Comparison of ENCODE assay signal across 18 mouse cellular contexts in genomic region chrX:164101483-164101882, GRCm38 (mm10). TPM values are rescaled to one million over a fixed set of nuclear protein-coding genes. Genes with fewer than 3 reads are reported as not detected.
DNase-seq lines count a peak whose midpoint lies in the region; ATAC-seq and TF ChIP-seq lines count a peak whose summit lies in the region.
"Had no signal": no experiment of that assay in that cellular context is flagged by ENCODE, and none has a peak within 500 bp of the region (broad histone marks: within the 10 kb centered on the region; RNA-seq: fewer than 3 reads in every experiment).

No protein-coding gene starts in this region.

- H3K27me3 ChIP-seq in hindbrain, postnatal 0 days (ENCODE audit: insufficient read depth, low read length): no peaks in the 10 kb centered on the region
- peaks cover 37% of the 10 kb centered on the region for H3K27me3 ChIP-seq in hindbrain, embryonic 10.5 days (ENCODE audit: insufficient read depth, poor library complexity, severe bottlenecking)
- no peaks in the 10 kb centered on the region for H3K27me3 ChIP-seq in liver, postnatal 0 days (ENCODE audit: insufficient read depth, low read length)
- H3K27me3 ChIP-seq in G1E (ENCODE audit: insufficient read depth, low read length): no peaks in the 10 kb centered on the region
- H3K27me3 ChIP-seq in intestine, postnatal 0 days (replicated peaks; ENCODE audit: control insufficient read depth, insufficient read depth, low read length): no peaks in the 10 kb centered on the region
- H3K27me3 ChIP-seq: Patski had no signal

- H3K27ac ChIP-seq in hindbrain, postnatal 0 days: no peak overlapping the region
- no peak overlapping the region for H3K27ac ChIP-seq in hindbrain, embryonic 10.5 days
- H3K27ac ChIP-seq in liver, postnatal 0 days (ENCODE audit: low read depth): no peak overlapping the region
- no peak overlapping the region for H3K27ac ChIP-seq in intestine, postnatal 0 days (ENCODE audit: low read depth, low read length)

- H3K4me3 ChIP-seq in hindbrain, postnatal 0 days (ENCODE audit: low read length): no peak overlapping the region
- no peak overlapping the region for H3K4me3 ChIP-seq in hindbrain, embryonic 10.5 days
- H3K4me3 ChIP-seq in liver, postnatal 0 days (ENCODE audit: low read depth, low read length): no peak overlapping the region
- H3K4me3 ChIP-seq in G1E (ENCODE audit: low read depth, low read length): no peak overlapping the region
- no peak overlapping the region for H3K4me3 ChIP-seq in intestine, postnatal 0 days (ENCODE audit: low read depth, low read length)

- H3K36me3 ChIP-seq in hindbrain, postnatal 0 days (ENCODE audit: insufficient read depth, low read length): no peaks in the 10 kb centered on the region
- no peaks in the 10 kb centered on the region for H3K36me3 ChIP-seq in hindbrain, embryonic 10.5 days
- no peaks in the 10 kb centered on the region for H3K36me3 ChIP-seq in liver, postnatal 0 days (replicated peaks; ENCODE audit: insufficient read depth, low read length)
- no peaks in the 10 kb centered on the region for H3K36me3 ChIP-seq in G1E (replicated peaks)
- H3K36me3 ChIP-seq in intestine, postnatal 0 days (ENCODE audit: control insufficient read depth, insufficient read depth): no peaks in the 10 kb centered on the region

- no peaks in the 10 kb centered on the region for H3K9me3 ChIP-seq in hindbrain, postnatal 0 days (ENCODE audit: low read length)
- H3K9me3 ChIP-seq in hindbrain, embryonic 10.5 days: no peaks in the 10 kb centered on the region
- no peaks in the 10 kb centered on the region for H3K9me3 ChIP-seq in liver, postnatal 0 days (ENCODE audit: low read length)
- no peaks in the 10 kb centered on the region for H3K9me3 ChIP-seq in G1E (replicated peaks)
- no peaks in the 10 kb centered on the region for H3K9me3 ChIP-seq in intestine, postnatal 0 days (ENCODE audit: control insufficient read depth)

- H3K4me1 ChIP-seq in hindbrain, postnatal 0 days (ENCODE audit: insufficient read depth, low read length): no peaks in the 10 kb centered on the region
- H3K4me1 ChIP-seq in hindbrain, embryonic 10.5 days (replicated peaks): 0 out of 2 replicates have a peak, but pooled peaks cover 3% of the 10 kb centered on the region
- no peaks in the 10 kb centered on the region for H3K4me1 ChIP-seq in liver, postnatal 0 days (ENCODE audit: insufficient read depth)
- H3K4me1 ChIP-seq in G1E (ENCODE audit: insufficient read depth, low read depth, low read length): peaks cover 24% of the 10 kb centered on the region
- no peaks in the 10 kb centered on the region for H3K4me1 ChIP-seq in intestine, postnatal 0 days (replicated peaks; ENCODE audit: control insufficient read depth, insufficient read depth, low read length)

- TF ChIP-seq CTCF in hindbrain, postnatal 0 days (IDR thresholded peaks at IDR 0.05; ENCODE audit: low read depth): no peak
- TF ChIP-seq CTCF in liver, postnatal 0 days (IDR thresholded peaks at IDR 0.05; ENCODE audit: low read depth): peak; percentile 32
- no peak for TF ChIP-seq CTCF in G1E (IDR thresholded peaks at IDR 0.05; ENCODE audit: low read depth, low read length)
- peak; percentile 50 for TF ChIP-seq CTCF in intestine, postnatal 0 days (IDR thresholded peaks at IDR 0.05; ENCODE audit: low read depth)

- H3K4me2 ChIP-seq in hindbrain, postnatal 0 days (ENCODE audit: low read depth, low read length): no peak overlapping the region
- H3K4me2 ChIP-seq in liver, postnatal 0 days (ENCODE audit: low read depth, low read length): no peak overlapping the region
- no peak overlapping the region for H3K4me2 ChIP-seq in intestine, postnatal 0 days (replicated peaks; ENCODE audit: low read depth)

- no peak overlapping the region for H3K9ac ChIP-seq in hindbrain, postnatal 0 days (replicated peaks; ENCODE audit: low read length)
- no peak overlapping the region for H3K9ac ChIP-seq in liver, postnatal 0 days (replicated peaks)
- H3K9ac ChIP-seq in intestine, postnatal 0 days (ENCODE audit: low read depth, low read length): no peak overlapping the region

- peak; percentile 3 for DNase-seq in hindbrain, postnatal 0 days (ENCODE audit: low spot score)
- no peak for DNase-seq in hindbrain, embryonic 10.5 days (ENCODE audit: low spot score)
- no peak for DNase-seq in liver, postnatal 0 days
- DNase-seq in liver: no peak
- DNase-seq in G1E (ENCODE audit: low spot score): no peak
- DNase-seq: cerebellum, adult 9-11 months; heart, adult 11 months; kidney, postnatal 4 days; right cerebral cortex, adult 18-20 months; spleen, adult 18-20 months; thymus, postnatal 36 days had no signal

- no peak for ATAC-seq in hindbrain, postnatal 0 days
- ATAC-seq in liver, postnatal 0 days: no peak
- ATAC-seq in G1E (ENCODE audit: extremely low read depth, insufficient number of reproducible peaks, low FRiP score, poor library complexity, severe bottlenecking): peak; percentile 22; the same call in 1 of the 2 replicates
- ATAC-seq in intestine, postnatal 0 days: no peak
- ATAC-seq in erythroblast, adult 5-6 weeks (replicated peaks; ENCODE audit: low FRiP score, poor library complexity, severe bottlenecking): no peak
- ATAC-seq: hindbrain, embryonic 16.5 days; Patski had no signal

- TF ChIP-seq EP300 in liver, postnatal 0 days (IDR thresholded peaks at IDR 0.05; ENCODE audit: low read depth): no peak

RNA-seq across cellular contexts. Expression of gene Cltrn, which starts 12.9 kb away (rescaled TPM):
- not detected in 2 replicates for total RNA-seq in hindbrain, postnatal 0 days (2014; rRNA removed)
- 0.23 TPM in 1 of 2 replicates, not detected in the other for polyA plus RNA-seq in hindbrain, postnatal 0 days (2015; fragmentation: Nextera tagmentation; extraction: Ambion mirVana)
- 0.21 and 0.52 TPM in 2 replicates for polyA plus RNA-seq in hindbrain, embryonic 10.5 days (2016; fragmentation: Nextera tagmentation; extraction: Ambion mirVana)
- polyA plus RNA-seq in liver, postnatal 0 days (2015; fragmentation: Nextera tagmentation; extraction: Ambion mirVana): 5.3 and 6.2 TPM in 2 replicates
- total RNA-seq in G1E (2014; fragmentation: Nextera tagmentation): not detected in 2 replicates
- 0.29 and 0.49 TPM in 2 replicates for total RNA-seq in G1E (2017)
- 0.04 TPM in 1 of 2 replicates, not detected in the other for polyA plus RNA-seq in G1E (2012)
- 3.4 and 3.8 TPM in 2 replicates for polyA plus RNA-seq in intestine, postnatal 0 days (2015; fragmentation: Nextera tagmentation; extraction: Ambion mirVana)
- not detected in 2 replicates for total RNA-seq in erythroblast, adult 5-6 weeks (2015; ENCODE audit: low replicate concordance)
- not detected in 2 replicates for total RNA-seq in erythroblast, adult 5-6 weeks (2017; ENCODE audit: low replicate concordance)
- total RNA-seq: monocyte, adult 5-6 weeks had no signal
- polyA plus RNA-seq: heart, postnatal 0 days; neural tube, embryonic 14.5 days; Patski had no signal

RNA-seq across cellular contexts. Expression of gene Siah1b, which starts 25.2 kb away (rescaled TPM):
- 9.8 and 16.1 TPM in 2 replicates for total RNA-seq in hindbrain, postnatal 0 days (2014; rRNA removed)
- 18.4 and 18.8 TPM in 2 replicates for polyA plus RNA-seq in hindbrain, postnatal 0 days (2015; fragmentation: Nextera tagmentation; extraction: Ambion mirVana)
- polyA plus RNA-seq in hindbrain, embryonic 10.5 days (2016; fragmentation: Nextera tagmentation; extraction: Ambion mirVana): 42.0 and 44.7 TPM in 2 replicates
- polyA plus RNA-seq in liver, postnatal 0 days (2015; fragmentation: Nextera tagmentation; extraction: Ambion mirVana): 6.8 and 7.9 TPM in 2 replicates
- total RNA-seq in G1E (2014; fragmentation: Nextera tagmentation) (17.5 and 19.5 TPM in 2 replicates), G1E (2017) (17.8 and 19.3 TPM in 2 replicates)
- polyA plus RNA-seq in G1E (2012): 20.6 and 32.9 TPM in 2 replicates
- polyA plus RNA-seq in intestine, postnatal 0 days (2015; fragmentation: Nextera tagmentation; extraction: Ambion mirVana): 7.3 and 7.8 TPM in 2 replicates
- 10.4 and 15.9 TPM in 2 replicates for total RNA-seq in erythroblast, adult 5-6 weeks (2015; ENCODE audit: low replicate concordance)
- total RNA-seq in erythroblast, adult 5-6 weeks (2017; ENCODE audit: low replicate concordance): 5.1 and 9.3 TPM in 2 replicates

RNA-seq across cellular contexts. Expression of gene Ace2, which starts 37.6 kb away (rescaled TPM):
- total RNA-seq in hindbrain, postnatal 0 days (2014; rRNA removed): 0.10 and 0.14 TPM in 2 replicates
- 1.3 and 1.6 TPM in 2 replicates for polyA plus RNA-seq in hindbrain, postnatal 0 days (2015; fragmentation: Nextera tagmentation; extraction: Ambion mirVana)
- polyA plus RNA-seq in hindbrain, embryonic 10.5 days (2016; fragmentation: Nextera tagmentation; extraction: Ambion mirVana): 0.51 and 0.54 TPM in 2 replicates
- 0.20 and 0.23 TPM in 2 replicates for polyA plus RNA-seq in liver, postnatal 0 days (2015; fragmentation: Nextera tagmentation; extraction: Ambion mirVana)
- 0.19 TPM in 1 of 2 replicates, not detected in the other for total RNA-seq in G1E (2014; fragmentation: Nextera tagmentation)
- 0.05 and 0.12 TPM in 2 replicates for total RNA-seq in G1E (2017)
- not detected in 2 replicates for polyA plus RNA-seq in G1E (2012)
- polyA plus RNA-seq in intestine, postnatal 0 days (2015; fragmentation: Nextera tagmentation; extraction: Ambion mirVana): 515 and 570 TPM in 2 replicates
- 1.0 TPM in 1 of 2 replicates, not detected in the other for total RNA-seq in erythroblast, adult 5-6 weeks (2015; ENCODE audit: low replicate concordance)
- total RNA-seq in erythroblast, adult 5-6 weeks (2017; ENCODE audit: low replicate concordance): 0.43 TPM in 1 of 2 replicates, not detected in the other
- total RNA-seq: monocyte, adult 5-6 weeks had no signal

Comparison
In these comparisons a context has a peak if more than half of its experiments do, and no peak if none do; other contexts are left out.
1. CTCF ChIP-seq: peak in liver, postnatal 0 days (single experiment) and intestine, postnatal 0 days (single experiment); none in hindbrain, postnatal 0 days (single experiment) and G1E (single experiment).
2. RNA of gene Ace2, which starts 37.6 kb away (polyA plus RNA-seq): 515 to 570 TPM in intestine, postnatal 0 days; 1.3 to 1.6 TPM in hindbrain, postnatal 0 days, 0.51 to 0.54 TPM in hindbrain, embryonic 10.5 days, 0.20 to 0.23 TPM in liver, postnatal 0 days and not detected in G1E; every median in the first group is over 100 times any median in the second.